Mouse (Mus musculus): ENCODE measurements around the gene Krcc1.

The Krcc1 gene

GRCm38 (mm10) chr6:71271389-71272315 is at the start of gene Krcc1:
TSS of gene Krcc1 (plus strand) at chr6:71271677.
- peak; percentile 96 to 98 for DNase-seq

GRCm38 (mm10) chr6:71224184-71224943 is 47.1 kb upstream of the Krcc1 start:
- DNase-seq: no peak

DNA sequence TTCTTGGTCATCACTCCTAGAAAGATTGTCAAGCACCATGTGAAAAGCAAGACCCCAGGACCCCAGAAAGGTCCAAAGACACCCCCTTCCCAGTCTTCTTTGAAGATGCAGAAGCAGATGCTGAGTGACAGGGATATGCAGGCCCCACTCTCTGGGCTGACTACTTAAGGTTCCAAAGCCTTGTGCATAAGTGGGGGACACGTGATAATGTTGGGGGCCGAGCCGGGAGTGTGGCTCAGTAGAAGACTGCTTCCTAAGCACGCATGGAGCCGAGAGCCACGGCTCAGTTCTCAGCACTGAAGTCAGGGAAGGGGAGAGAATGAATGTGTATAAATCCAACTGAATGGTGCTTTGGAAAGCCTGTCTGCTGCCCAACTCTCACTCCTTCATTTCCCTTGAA is 44.9 kb upstream of the Krcc1 start:
- no peak for DNase-seq

DNA sequence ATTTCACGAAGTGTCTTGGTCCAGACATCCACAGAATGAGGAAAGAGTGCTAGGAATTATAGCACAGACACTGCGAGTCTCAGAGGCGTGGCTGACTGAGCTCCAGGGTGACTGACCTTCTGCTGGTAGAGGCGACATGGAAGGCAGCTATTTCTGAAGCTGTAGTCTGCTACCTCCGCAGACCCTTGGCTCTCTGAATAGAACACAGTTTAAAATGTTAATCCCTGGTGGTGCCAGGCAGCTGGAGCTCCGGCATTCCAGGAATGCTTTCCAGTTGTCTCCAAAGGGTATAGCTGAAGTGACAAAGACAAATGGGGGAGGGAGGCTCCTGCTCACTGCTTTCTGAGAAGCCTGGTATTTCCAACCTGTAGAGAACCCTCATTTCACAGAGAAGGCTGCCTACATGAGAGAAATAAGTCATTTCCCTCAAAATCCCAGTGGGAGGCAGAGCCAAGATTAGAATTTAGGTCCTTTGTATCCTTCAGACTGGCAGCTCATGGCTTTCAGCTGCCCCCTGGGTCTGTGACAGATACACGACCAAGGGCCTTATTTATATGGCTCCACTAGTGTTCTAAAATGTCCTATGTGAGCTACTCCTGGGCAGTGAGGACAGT is 44.2 kb upstream of the Krcc1 start:
- no peak for DNase-seq

DNA sequence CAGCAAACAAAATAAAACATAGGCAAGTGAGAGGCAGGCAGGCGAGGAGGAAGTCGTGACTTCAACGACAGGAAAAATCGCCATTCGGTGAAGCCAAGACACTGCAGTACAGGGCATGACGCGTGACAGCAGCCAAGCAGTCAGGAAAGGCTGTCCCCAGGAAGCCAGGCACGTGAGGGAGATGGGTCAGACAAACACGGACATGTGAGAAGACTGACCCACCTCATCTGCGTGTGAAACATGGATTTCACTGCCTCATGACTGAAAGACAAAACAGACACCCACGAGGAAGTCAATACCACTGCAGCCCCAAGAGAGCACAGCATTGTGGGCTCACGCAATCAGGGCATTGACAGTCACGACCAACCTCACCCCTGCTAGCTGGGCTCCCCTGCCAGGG is 36.4 kb upstream of the Krcc1 start:
- DNase-seq: no peak

DNA sequence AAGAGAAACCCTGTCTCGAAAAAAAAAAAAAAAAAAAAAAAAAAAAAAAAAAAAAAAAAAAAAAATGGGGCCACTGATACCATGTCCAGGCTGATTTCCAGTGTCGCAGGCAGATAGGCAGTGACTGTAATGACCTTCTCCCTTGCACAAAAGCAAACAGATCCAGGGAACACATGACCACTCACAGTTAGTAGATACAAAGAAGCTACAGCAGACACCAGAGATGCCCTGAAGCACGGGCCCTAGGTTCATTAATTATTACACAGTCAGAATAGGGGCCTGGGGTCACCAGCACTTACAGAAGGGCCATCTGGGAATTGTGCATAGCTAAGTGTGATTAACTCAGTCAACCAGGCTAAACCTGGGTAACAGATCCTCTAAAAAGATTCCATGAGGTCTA is 35.5 kb upstream of the Krcc1 start:
- DNase-seq: no peak

- DNase-seq: no peak
These were observed 35.0 kb upstream of the Krcc1 start for GRCm38 (mm10) chr6:71236506-71236905.

DNA sequence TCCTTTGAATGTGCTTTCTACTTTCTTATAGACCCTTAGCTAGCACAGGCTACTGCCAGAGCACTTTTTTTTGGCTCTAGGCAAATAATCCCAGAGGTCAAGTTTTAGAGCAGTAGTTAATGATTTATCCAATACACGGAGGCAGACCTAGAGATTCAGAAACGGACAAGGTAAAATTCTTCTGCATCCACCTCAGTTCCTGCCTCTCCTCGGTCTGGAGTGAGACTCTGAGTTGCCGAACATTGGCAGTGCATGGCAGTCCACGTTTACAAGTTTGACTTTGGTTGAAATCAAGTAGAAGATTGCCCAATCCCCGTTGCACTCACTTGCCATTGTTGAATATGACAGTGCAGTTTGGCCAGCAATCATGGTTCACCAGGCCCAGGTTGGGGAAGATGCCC is 34.4 kb upstream of the Krcc1 start:
- no peak for DNase-seq

- peak; percentile 64 to 68 for DNase-seq
These were observed 32.3 kb upstream of the Krcc1 start for GRCm38 (mm10) chr6:71239069-71239750.

DNA sequence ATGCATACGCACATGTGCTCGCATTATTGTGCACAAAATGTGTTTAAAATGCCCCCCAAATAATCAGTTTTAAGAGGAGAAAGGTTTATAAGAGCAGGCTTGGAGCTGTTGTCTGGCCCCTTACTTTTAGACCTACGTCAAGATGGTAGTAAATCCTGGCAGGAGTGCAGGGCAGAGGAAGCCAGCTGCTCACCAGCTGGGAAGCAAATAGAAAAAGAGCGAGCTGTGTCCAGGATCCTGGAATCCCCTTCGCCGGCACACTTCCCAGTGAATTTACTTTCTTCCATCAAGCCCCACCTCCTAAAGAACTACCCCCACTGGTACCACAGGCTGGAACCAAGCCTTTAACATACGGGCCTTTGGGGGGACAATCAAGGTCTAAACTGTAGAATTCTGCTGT is 30.6 kb upstream of the Krcc1 start:
- peak in 1 of 2 experiments; percentile 15 for DNase-seq

- no peak for DNase-seq
These were observed 28.7 kb upstream of the Krcc1 start for GRCm38 (mm10) chr6:71242811-71243210.

- no peak for DNase-seq
These were observed 28.2 kb upstream of the Krcc1 start for GRCm38 (mm10) chr6:71243258-71243657.

DNA sequence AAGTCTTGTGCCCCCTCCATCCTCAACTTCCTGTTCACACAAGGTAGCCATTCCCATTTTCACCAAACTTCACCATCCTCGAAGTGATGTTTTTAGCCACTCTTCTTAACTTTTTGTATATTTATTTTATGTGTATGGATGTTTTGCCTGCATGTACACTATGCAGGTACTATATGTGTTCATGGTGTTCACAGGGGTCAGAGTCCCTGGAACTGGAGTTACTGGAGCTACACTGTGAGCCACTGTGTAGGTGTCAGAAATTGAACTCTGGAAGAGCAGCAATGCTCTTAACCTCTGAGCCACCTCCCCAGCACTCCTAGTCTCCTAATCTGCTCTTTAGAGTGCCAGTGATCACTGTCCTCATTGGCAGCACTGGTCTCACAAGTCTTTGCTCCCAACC is 23.1 kb upstream of the Krcc1 start:
- no peak for DNase-seq

DNA sequence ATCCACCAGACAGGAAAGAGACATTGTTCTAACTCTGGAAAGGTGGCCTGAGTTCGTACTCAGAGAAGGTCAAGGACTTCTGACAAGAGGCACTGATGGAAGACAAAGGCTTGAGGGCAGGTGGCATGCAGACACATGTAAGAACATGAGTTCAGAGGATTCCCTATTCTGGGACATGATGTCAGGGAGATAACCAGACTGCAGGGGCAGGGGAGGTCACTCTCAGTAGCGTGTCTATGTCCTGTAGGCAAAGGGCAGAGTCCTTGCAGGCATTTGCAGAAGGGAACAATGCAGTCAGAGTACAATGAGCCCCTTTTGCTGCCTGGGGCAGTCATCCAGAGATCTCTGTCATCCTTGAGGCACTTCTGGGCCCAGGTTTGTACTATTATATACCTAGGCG is 21.9 kb upstream of the Krcc1 start:
- no peak for DNase-seq

- no peak for DNase-seq
These were observed 20.5 kb upstream of the Krcc1 start for GRCm38 (mm10) chr6:71250951-71251350.

GRCm38 (mm10) chr6:71254456-71254855 is 17.0 kb upstream of the Krcc1 start:
- DNase-seq: no peak

DNA sequence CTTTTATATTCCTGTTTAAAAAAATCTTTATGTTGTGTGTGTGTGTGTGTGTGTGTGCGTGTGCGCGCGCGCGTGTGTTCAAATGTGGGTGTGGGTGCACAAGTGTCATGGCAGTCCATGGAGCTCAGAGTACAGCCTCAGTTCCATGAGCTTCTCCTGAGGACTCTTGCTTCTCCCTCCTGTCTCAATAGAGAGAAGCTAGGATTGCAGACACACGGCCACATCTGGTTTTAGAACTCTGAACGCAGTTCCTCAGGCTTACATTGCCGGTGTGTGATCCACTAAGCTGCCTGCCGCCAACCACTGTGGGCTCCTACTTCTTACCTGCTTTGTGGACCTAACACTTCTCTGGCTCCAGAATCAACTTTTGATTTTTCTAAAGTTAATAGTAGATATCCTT is 15.3 kb upstream of the Krcc1 start:
- DNase-seq: no peak

DNA sequence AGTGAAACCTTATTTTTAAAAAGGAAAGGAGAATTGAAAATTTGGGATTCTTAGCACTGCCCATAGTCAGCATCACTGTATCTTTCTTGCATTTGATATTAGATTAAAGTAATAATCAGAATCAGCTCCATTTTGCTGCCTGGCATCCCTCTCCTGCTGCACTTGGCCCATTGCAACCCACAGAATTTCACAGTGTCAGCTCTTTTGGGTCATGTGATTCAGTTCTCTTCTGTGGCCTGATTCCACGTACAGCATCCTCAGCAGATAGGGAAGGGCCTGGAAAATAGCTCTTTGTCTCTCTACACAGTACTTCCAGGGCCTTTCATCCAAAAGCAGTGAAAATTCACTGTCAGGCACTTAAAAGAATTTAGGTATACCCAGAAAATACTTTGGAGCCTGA is 14.1 kb upstream of the Krcc1 start:
- DNase-seq: no peak

DNA sequence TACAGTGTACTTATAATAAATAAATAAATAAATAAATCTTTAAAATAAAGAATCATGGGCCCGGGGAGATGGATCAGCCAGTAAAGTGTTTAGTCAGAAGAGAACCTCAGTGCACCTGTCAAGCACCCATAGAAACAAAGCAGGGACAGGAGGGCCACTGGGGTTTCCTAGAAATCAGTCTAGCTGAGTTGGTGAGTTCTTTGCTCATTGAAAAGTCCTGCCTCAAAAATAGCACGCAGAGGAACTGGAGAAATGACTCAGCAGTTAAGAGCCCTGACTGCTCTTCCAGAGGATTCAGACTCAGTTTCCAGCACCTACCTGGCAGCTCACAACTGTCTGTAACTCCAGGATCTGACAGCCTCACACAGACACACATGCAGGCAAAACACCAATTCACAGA is 12.9 kb upstream of the Krcc1 start:
- DNase-seq: no peak

DNA sequence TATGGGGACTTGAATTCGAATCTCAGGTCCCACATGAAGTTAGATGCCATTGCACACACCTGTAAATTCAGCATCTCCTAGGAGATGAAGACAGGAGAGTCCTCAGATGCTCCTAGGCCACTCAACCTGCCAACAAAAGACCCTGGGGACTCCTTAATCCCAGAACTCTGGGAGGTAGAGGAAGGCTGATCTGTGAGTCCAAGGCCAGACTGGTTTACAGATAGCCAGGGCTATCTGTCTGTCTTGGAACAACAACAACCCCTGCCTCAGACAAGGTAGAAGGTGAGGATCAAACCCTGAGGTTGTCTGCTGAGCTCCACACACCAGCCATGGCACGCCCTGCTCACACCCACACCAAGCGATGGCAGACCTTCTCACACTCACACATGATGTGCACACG is 12.3 kb upstream of the Krcc1 start:
- no peak for DNase-seq

DNA sequence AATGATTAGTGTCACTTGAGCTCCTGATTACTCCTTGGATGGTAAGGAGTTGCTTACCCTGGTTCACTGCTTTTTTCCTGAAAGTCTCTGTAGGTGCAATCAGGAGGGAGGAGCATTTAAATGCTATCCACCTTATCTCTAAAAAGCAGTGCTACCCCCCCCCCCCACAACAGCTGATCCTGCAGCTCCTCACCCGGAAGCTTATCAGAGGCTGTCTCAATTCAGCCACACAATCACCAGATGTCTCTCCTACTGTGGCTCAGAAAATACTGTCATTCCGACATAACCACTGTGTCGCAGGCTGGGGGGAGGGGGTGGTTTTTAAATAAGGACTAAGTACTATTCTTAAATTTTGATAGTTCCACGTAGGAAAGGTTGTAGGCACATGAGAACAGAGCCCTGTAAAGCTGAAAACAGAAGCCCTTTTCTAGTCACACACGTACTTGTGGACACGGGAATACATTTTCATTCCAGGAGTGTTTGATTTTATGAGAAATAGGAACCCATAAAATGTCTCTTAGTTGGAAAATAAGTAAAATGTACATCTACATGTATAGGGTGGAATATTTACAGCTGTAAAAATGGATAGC is 11.3 kb upstream of the Krcc1 start:
- DNase-seq: no peak

DNA sequence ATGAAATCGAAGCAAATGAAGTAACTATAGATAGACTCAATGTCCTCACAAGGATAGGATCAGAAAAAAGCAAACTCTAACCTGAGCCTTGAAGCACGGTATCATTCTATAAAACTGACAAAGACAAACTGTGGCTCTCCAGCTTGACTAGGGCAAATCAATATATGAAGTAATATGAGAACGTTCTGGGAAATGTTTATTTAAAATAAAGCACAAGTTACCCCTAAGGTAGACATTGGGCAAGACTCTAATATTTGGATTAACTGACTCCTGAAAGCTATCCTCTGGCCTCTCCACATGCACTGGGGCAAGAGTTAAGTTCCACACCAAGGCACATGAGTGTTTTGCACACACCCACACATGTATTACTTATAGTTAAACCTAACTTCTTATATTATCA is 10.4 kb upstream of the Krcc1 start:
- DNase-seq: no peak

All from cerebellum, postnatal 14 days (tissue).